Mouse (Mus musculus) adrenal gland, adult 8-10 months (tissue): ENCODE measurements around the gene 4930562C15Rik. TPM values are rescaled to one million over a fixed set of nuclear protein-coding genes. Genes with fewer than 3 reads are reported as not detected.
A peak's percentile ranks its signal among the peaks of the same experiment; 100 is the strongest.

Experiments
- DNase-seq: peaks from one replicate; pipeline ENCODE4 v3.0.0; 2022
- total RNA-seq, 4 experiments: library from RNA; stranded (reverse); gene quantifications; 2 replicates each; pipeline ENCODE4 v1.2.4; 2022

The 4930562C15Rik gene
- total RNA-seq, 4 experiments from 2014 or later, result 0.14 TPM; not detected in 3

DNA sequence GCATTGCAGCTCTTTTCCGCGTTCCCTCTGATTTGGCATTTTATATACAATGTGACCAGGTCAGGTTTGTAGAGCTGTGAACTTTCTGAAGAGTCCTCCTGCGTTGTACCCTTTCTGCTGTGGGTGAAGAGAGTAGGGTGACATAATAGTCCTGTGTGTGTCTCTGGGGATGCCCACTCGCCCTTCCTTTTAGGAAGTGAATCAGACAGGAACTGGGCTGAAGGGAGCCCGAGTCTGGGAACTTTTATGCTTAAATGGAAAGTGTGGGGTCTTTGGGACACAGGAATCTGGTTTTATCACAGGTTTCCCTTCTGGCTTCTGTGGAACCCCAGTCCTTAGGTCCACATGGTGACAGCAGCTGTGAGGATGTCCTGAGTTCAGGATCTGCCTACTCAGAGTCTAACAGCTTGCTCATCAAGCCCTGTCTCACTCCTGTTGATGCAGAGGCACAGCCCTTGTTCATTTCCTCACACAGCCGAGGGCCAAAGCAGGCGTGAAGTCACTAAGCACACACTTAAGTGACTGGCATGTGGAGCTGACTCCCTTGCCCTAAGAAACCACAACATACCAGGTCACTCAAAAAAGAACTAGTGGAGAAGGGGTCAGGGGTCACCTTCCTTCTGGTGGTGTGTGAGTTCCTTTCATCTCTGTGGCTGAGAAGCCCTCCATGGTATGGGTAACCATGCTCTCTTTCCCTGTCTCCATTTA is 59.1 kb downstream of the 4930562C15Rik start:
- no peak for DNase-seq

DNA sequence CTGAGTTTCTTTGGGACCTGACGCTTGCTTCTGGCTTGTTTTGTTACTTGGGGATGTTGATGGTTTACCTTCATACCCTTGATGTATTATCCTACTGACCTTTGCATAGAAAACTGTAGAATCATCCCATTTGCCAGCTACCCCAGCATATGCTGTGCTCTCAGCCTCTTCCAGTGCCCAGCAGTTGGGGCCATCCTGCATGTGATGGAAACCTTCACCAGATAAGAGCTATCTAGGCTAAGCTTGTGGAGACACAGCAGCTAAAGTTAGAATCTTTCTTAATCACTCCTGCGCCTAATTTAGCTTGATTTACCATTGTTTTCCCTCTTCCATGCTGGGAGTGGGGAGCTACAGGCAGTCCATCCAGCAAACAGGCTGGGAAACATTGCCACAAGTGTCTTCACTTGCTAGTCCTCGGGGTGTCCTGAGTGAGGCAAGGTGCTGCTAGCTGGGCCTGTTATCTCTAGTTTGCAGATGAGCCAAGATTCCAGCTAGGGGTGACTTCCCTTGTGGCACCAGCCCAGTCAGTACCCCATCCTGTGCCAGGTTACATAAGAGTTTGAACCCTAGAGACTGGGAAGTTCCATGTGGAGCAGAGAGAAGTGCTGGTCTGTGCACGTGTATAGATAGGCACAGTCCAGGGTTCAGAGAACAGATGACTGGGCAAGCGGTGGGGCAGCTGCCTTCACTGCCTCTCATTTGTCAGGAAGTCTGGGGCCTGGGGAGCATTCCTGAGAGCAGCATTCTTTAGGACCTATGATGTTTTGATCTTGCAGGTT is 61.2 kb downstream of the 4930562C15Rik start:
- no peak for DNase-seq

DNA sequence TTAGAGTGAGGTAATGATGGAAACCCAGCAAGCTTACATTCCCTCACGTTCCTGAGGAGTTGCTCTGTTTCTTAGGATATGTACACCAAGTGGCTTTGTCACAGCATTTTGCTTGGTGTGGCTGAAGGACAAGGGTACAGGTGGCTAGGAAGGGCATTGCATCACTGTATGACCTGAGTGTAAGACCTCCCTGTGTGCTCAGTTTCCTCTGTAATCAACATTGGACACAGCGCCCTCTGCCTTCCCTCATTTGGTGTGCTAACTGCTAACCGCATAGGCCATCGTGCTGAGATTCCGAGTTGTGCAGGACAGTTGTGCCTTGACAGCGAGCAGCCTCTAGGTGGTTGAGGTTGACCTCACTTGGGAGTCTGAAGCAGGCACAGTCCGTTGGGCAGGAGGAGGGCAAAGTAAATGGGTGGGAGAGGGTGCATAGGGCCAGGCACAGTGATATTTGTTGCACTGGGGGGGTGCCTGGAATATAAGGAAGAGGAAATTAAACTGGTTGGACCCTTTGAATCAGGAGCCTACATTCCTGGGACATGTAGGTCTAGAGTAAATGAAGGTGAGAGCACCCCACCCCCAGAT is 62.0 kb downstream of the 4930562C15Rik start:
- no peak for DNase-seq

DNA sequence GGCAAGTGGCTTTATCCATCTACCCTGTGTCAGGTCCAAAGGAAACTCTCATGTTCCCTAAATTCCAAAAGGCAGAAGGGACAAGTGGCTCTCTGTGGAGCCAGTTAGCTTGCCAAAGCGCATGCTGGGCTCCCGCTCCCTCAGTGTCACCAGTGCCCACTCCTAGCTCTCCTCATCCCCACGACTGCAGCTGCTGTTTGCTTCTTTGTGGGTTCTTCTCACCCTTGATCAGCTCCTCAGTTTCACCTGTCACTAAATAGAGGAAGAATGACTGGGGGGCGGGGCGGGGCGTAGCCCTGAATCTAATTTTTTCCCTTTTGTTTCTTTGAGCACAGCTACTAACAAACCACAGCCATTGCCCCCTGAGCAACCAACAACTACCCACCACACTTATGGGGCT is 63.7 kb downstream of the 4930562C15Rik start:
- DNase-seq, result no peak

- no peak for DNase-seq
These were observed 64.5 kb downstream of the 4930562C15Rik start for GRCm38 (mm10) chr16:4899711-4900110.

GRCm38 (mm10) chr16:4901167-4901566 is 66.0 kb downstream of the 4930562C15Rik start:
- no peak for DNase-seq

- no peak for DNase-seq
These were observed 67.2 kb downstream of the 4930562C15Rik start for GRCm38 (mm10) chr16:4902390-4902789.

- DNase-seq, result no peak
These were observed 68.4 kb downstream of the 4930562C15Rik start for GRCm38 (mm10) chr16:4903491-4904102.

GRCm38 (mm10) chr16:4904878-4905277 is 69.7 kb downstream of the 4930562C15Rik start:
- DNase-seq, result no peak

DNA sequence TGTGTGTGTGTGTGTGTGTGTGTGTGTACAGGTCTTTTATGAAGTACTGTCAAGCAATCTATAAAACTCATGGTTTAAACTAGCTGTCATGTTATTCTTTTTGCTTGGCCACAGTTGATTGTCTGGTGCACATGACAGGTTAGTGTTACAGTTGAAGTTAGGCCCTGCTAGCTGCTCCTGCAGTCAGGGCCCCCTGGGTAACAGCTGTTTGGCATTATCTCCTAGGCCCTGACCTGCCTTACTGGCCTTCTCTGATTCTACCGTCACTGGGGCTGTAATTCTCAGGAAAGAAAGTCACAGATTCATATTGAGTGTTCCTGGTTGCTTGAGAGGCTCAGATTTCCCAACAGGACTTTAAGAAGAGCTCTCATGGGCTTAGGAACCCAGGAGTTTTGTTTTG is 70.4 kb downstream of the 4930562C15Rik start:
- DNase-seq, result no peak

GRCm38 (mm10) chr16:4906559-4906958 is 71.3 kb downstream of the 4930562C15Rik start:
- DNase-seq, result no peak

GRCm38 (mm10) chr16:4907386-4907785 is 72.2 kb downstream of the 4930562C15Rik start:
- no peak for DNase-seq

DNA sequence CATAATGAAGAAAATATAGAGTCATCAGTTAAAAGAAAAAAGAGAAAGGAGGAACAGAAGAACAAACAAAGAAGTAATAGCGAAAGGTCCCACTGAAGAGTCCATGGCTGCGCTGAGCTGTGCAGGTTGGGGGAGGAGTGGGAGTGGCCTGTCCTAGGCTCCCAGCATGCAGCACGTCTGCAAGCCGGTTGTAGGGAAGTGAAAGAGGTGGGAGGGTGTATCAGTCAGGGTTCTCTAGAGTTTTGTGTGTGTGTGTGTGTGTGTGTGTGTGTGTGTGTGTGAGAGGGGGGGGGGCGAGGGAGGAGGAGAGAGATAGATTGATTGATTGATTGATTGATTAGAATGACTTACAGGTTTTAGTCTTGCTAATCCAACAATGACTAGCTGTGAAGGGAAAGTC is 72.8 kb downstream of the 4930562C15Rik start:
- no peak for DNase-seq

DNA sequence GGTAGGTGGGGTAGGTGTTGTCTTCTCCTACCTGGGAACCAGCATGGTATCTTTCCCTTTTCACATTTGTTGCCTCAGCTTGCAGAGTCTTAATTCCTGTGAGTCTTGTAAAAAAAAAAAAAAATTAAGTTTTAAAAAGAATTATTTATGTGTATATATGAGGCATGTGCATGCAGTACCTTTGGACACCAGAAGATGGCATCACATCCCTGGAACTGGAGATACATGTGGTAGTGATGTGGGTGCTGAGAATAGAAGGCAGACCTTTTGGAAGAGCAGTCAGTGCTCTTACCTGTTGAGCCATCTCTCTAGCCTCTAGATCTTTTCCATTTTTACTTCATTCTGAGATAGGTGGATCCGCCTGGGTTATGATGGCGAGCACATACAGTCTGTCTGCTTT is 74.5 kb downstream of the 4930562C15Rik start:
- no peak for DNase-seq

- DNase-seq, result no peak
These were observed 75.5 kb downstream of the 4930562C15Rik start for GRCm38 (mm10) chr16:4910758-4911157.

- DNase-seq, result no peak
These were observed 76.9 kb downstream of the 4930562C15Rik start for GRCm38 (mm10) chr16:4912074-4912648.

GRCm38 (mm10) chr16:4912907-4913782 is 77.9 kb downstream of the 4930562C15Rik start:
- DNase-seq, result no peak

DNA sequence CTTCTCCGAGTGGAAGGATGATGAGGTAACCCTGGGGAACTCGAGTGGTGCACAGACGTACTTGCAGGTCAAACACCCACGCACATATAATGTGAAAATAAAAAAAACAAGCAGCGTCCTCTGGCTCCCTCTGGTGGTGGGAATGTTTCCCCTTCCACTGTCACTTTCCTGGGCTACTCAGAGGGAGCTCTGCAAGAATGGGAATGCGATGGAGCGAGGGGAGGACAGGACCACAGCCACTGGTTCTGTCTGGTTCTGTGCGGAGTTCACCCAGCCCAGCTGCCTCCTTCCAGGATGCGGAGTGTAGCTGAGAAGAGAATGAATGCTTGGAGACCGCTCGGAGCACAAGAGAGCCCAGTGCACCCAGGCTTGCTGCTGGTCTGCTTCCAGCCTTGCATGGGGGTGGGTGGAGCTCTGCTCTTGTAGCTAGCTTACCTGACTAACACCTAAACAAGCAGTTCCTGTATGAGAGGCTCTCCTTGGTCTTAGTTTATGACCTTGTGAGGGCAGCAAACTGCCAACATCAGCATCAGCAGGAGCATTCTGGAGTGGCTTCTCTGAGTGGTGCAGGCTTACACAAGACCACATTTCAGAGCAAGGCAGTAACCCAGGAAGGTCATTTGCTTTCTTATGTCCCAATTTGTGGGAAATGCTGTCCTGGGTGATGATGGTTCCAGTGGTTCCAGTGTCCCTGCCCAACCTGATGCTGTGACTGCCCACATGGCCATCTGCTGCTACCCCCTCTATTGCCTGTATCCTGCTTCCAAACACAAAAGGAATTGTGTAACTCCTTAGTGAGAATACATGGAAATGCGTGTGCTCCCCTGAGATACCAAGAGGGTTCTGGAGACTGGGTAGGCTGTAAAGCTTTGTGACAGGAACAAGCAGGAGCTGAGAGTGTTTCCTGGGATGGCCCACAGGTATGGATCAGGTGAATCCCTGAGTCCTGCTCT is 78.8 kb downstream of the 4930562C15Rik start:
- DNase-seq, result peak; percentile 75

- DNase-seq, result no peak
These were observed 80.7 kb downstream of the 4930562C15Rik start for GRCm38 (mm10) chr16:4915931-4916330.

- no peak for DNase-seq
These were observed 81.4 kb downstream of the 4930562C15Rik start for GRCm38 (mm10) chr16:4916608-4917007.
